Mouse (Mus musculus): ENCODE measurements at regions not wholly inside any gene's neighbourhood (a gene's known extent, or its start where the extent isn't known, plus 50 kb on each side); places are given as distances from the start of the nearest gene placed in this dataset.
"Not testable (repeated sequence)": the region's sequence is repeated elsewhere in the genome, so short reads cannot be mapped to it uniquely, and the experiment has no call there.

- Histone ChIP-seq H3K4me1 (no peaks in the 10 kb centered on the region), H3K4me2 (replicated peaks) (no peak overlapping the region), H3K36me3 (no peaks in the 10 kb centered on the region), H3K27me3 (replicated peaks) (no peaks in the 10 kb centered on the region), H3K4me3 (no peak overlapping the region), H3K9ac (no peak overlapping the region), H3K9me3 (no peaks in the 10 kb centered on the region), H3K27ac (no peak overlapping the region)
- WGBS, result 54% methylated on average over 4 of the region's 4 CpGs
- ATAC-seq (ENCODE audit: low FRiP score, low read depth), result no peak
Observed at GRCm38 (mm10) chr6:31011407-31012020, 52.6 kb upstream of the Klf14 start.

- Histone ChIP-seq H3K27me3 (replicated peaks) (no peaks in the 10 kb centered on the region), H3K36me3 (no peaks in the 10 kb centered on the region), H3K9me3 (no peaks in the 10 kb centered on the region), H3K27ac (no peak overlapping the region), H3K9ac (no peak overlapping the region), H3K4me2 (replicated peaks) (no peak overlapping the region), H3K4me1 (no peaks in the 10 kb centered on the region), H3K4me3 (no peak overlapping the region)
- ATAC-seq (ENCODE audit: low FRiP score, low read depth), result no peak
- 81% methylated on average over 7 of the region's 7 CpGs for WGBS
Observed at GRCm38 (mm10) chr6:31016566-31016965, 57.7 kb upstream of the Klf14 start.

- no peaks in the 10 kb centered on the region for H3K36me3 ChIP-seq
- WGBS, result 90% methylated on average over 5 of the region's 5 CpGs
- no peaks in the 10 kb centered on the region for H3K4me1 ChIP-seq
- no peak overlapping the region for H3K9ac ChIP-seq
- no peak overlapping the region for H3K4me2 ChIP-seq (replicated peaks)
- no peaks in the 10 kb centered on the region for H3K27me3 ChIP-seq (replicated peaks)
- no peak overlapping the region for H3K27ac ChIP-seq
- ATAC-seq (ENCODE audit: low FRiP score, low read depth), result no peak
- H3K4me3 ChIP-seq, result no peak overlapping the region
- no peaks in the 10 kb centered on the region for H3K9me3 ChIP-seq
Observed at GRCm38 (mm10) chr6:31021776-31022175, 62.9 kb upstream of the Klf14 start.

GRCm38 (mm10) chr6:31029777-31030176, 70.9 kb upstream of the Klf14 start:
- no peak overlapping the region for H3K27ac ChIP-seq
- no peak overlapping the region for H3K4me3 ChIP-seq
- H3K9me3 ChIP-seq, result no peaks in the 10 kb centered on the region
- no peaks in the 10 kb centered on the region for H3K27me3 ChIP-seq (replicated peaks)
- no peaks in the 10 kb centered on the region for H3K4me1 ChIP-seq
- no peaks in the 10 kb centered on the region for H3K36me3 ChIP-seq
- no peak for ATAC-seq (ENCODE audit: low FRiP score, low read depth)
- no peak overlapping the region for H3K4me2 ChIP-seq (replicated peaks)
- no peak overlapping the region for H3K9ac ChIP-seq
- 82% methylated on average over 9 of the region's 9 CpGs for WGBS

GRCm38 (mm10) chr6:31031022-31031421, 72.1 kb upstream of the Klf14 start:
- Histone ChIP-seq H3K36me3 (no peaks in the 10 kb centered on the region), H3K4me2 (replicated peaks) (no peak overlapping the region), H3K4me3 (no peak overlapping the region), H3K4me1 (no peaks in the 10 kb centered on the region), H3K9ac (no peak overlapping the region), H3K9me3 (no peaks in the 10 kb centered on the region), H3K27ac (no peak overlapping the region), H3K27me3 (replicated peaks) (no peaks in the 10 kb centered on the region)
- WGBS, result 88% methylated on average over 7 of the region's 7 CpGs
- no peak for ATAC-seq (ENCODE audit: low FRiP score, low read depth)

- H3K4me2 ChIP-seq (replicated peaks), result no peak overlapping the region
- H3K27ac ChIP-seq, result no peak overlapping the region
- H3K36me3 ChIP-seq, result no peaks in the 10 kb centered on the region
- ATAC-seq (ENCODE audit: low FRiP score, low read depth), result no peak
- H3K4me3 ChIP-seq, result no peak overlapping the region
- H3K9me3 ChIP-seq, result no peaks in the 10 kb centered on the region
- H3K9ac ChIP-seq, result no peak overlapping the region
- WGBS, result 85% methylated on average over 4 of the region's 4 CpGs
- H3K27me3 ChIP-seq (replicated peaks), result no peaks in the 10 kb centered on the region
- H3K4me1 ChIP-seq, result no peaks in the 10 kb centered on the region
Observed at GRCm38 (mm10) chr6:31032147-31032546, 73.3 kb upstream of the Klf14 start.

GRCm38 (mm10) chr6:31032980-31033608, 74.2 kb upstream of the Klf14 start:
- no peak overlapping the region for H3K27ac ChIP-seq
- peak; percentile 89 for ATAC-seq (ENCODE audit: low FRiP score, low read depth)
- 11% methylated on average over 12 of the region's 12 CpGs for WGBS
- H3K9ac ChIP-seq, result no peak overlapping the region
- no peaks in the 10 kb centered on the region for H3K9me3 ChIP-seq
- H3K4me2 ChIP-seq (replicated peaks), result peak overlapping the region; percentile 30; the same call in 1 of the 2 replicates
- no peak overlapping the region for H3K4me3 ChIP-seq
- no peaks in the 10 kb centered on the region for H3K4me1 ChIP-seq
- H3K36me3 ChIP-seq, result no peaks in the 10 kb centered on the region
- no peaks in the 10 kb centered on the region for H3K27me3 ChIP-seq (replicated peaks)

- ATAC-seq (ENCODE audit: low FRiP score, low read depth), result no peak
- 70% methylated on average over 10 of the region's 10 CpGs for WGBS
Observed at GRCm38 (mm10) chr6:31034796-31035195, 75.9 kb upstream of the Klf14 start.

GRCm38 (mm10) chr6:31037801-31038395, 79.0 kb upstream of the Klf14 start:
- no peak overlapping the region for H3K4me3 ChIP-seq
- no peaks in the 10 kb centered on the region for H3K4me1 ChIP-seq
- no peak overlapping the region for H3K4me2 ChIP-seq (replicated peaks)
- no peak for ATAC-seq (ENCODE audit: low FRiP score, low read depth)
- H3K9me3 ChIP-seq, result no peaks in the 10 kb centered on the region
- no peak overlapping the region for H3K27ac ChIP-seq
- H3K36me3 ChIP-seq, result no peaks in the 10 kb centered on the region
- no peaks in the 10 kb centered on the region for H3K27me3 ChIP-seq (replicated peaks)
- no peak overlapping the region for H3K9ac ChIP-seq
- 79% methylated on average over 20 of the region's 20 CpGs for WGBS

More at GRCm38 (mm10) chr6:31034796-31035195, 75.9 kb upstream of the Klf14 start:
- H3K36me3 ChIP-seq, result no peaks in the 10 kb centered on the region
- H3K4me1 ChIP-seq, result no peaks in the 10 kb centered on the region
- no peak overlapping the region for H3K4me3 ChIP-seq
- H3K4me2 ChIP-seq (replicated peaks), result no peak overlapping the region
- no peak overlapping the region for H3K9ac ChIP-seq
- no peaks in the 10 kb centered on the region for H3K27me3 ChIP-seq (replicated peaks)
- no peaks in the 10 kb centered on the region for H3K9me3 ChIP-seq
- no peak overlapping the region for H3K27ac ChIP-seq

- H3K36me3 ChIP-seq; H3K4me2 ChIP-seq (replicated peaks); H3K27me3 ChIP-seq (replicated peaks); H3K4me1 ChIP-seq; H3K27ac ChIP-seq; H3K9ac ChIP-seq; H3K9me3 ChIP-seq; ATAC-seq (ENCODE audit: low FRiP score, low read depth); H3K4me3 ChIP-seq: not testable (repeated sequence)
- WGBS, result 11% methylated on average over 2 of the region's 2 CpGs
Observed at GRCm38 (mm10) chr6:31038445-31038844, 79.6 kb upstream of the Klf14 start.

GRCm38 (mm10) chr6:31039485-31039884, 80.6 kb upstream of the Klf14 start:
- H3K4me3 ChIP-seq, result no peak overlapping the region
- H3K4me1 ChIP-seq, result no peaks in the 10 kb centered on the region
- H3K4me2 ChIP-seq (replicated peaks), result no peak overlapping the region
- WGBS, result 85% methylated on average over 6 of the region's 6 CpGs
- ATAC-seq (ENCODE audit: low FRiP score, low read depth), result no peak
- no peaks in the 10 kb centered on the region for H3K27me3 ChIP-seq (replicated peaks)
- no peak overlapping the region for H3K27ac ChIP-seq
- H3K9me3 ChIP-seq, result no peaks in the 10 kb centered on the region
- no peak overlapping the region for H3K9ac ChIP-seq
- no peaks in the 10 kb centered on the region for H3K36me3 ChIP-seq

- Histone ChIP-seq H3K27me3 (replicated peaks) (no peaks in the 10 kb centered on the region), H3K9me3 (no peaks in the 10 kb centered on the region), H3K4me3 (no peak overlapping the region), H3K9ac (no peak overlapping the region), H3K4me2 (replicated peaks) (no peak overlapping the region), H3K36me3 (no peaks in the 10 kb centered on the region), H3K27ac (no peak overlapping the region), H3K4me1 (no peaks in the 10 kb centered on the region)
- no peak for ATAC-seq (ENCODE audit: low FRiP score, low read depth)
- WGBS, result 88% methylated on average over 6 of the region's 6 CpGs
Observed at GRCm38 (mm10) chr6:31040783-31041182, 81.9 kb upstream of the Klf14 start.

GRCm38 (mm10) chr6:31043368-31043767, 84.5 kb upstream of the Klf14 start:
- no peak for ATAC-seq (ENCODE audit: low FRiP score, low read depth)
- H3K4me2 ChIP-seq (replicated peaks), result no peak overlapping the region
- H3K4me3 ChIP-seq, result no peak overlapping the region
- H3K9me3 ChIP-seq, result no peaks in the 10 kb centered on the region
- no peak overlapping the region for H3K9ac ChIP-seq
- no peak overlapping the region for H3K27ac ChIP-seq
- no peaks in the 10 kb centered on the region for H3K36me3 ChIP-seq
- no peaks in the 10 kb centered on the region for H3K27me3 ChIP-seq (replicated peaks)
- H3K4me1 ChIP-seq, result no peaks in the 10 kb centered on the region
- 96% methylated on average over 4 of the region's 4 CpGs for WGBS

Measured in neural tube, embryonic 12.5 days (tissue).